Mouse (Mus musculus) forebrain, embryonic 11.5 days (tissue): ENCODE data around the gene Tmem63b. TPM values are rescaled to one million over a fixed set of nuclear protein-coding genes. Genes with fewer than 3 reads are reported as not detected.

Experiments used
- ATAC-seq: fragments of 200-750 bp; cut with Nextera tagmentation; replicated peaks from 2 replicates; pipeline ENCODE4 v1.8.0; 2017; ENCODE audit warnings: moderate TSS enrichment; ENCODE audit not compliant: low FRiP score
- DNase-seq: peaks from one replicate; pipeline ENCODE4 v3.0.0-alpha.2; 2017; ENCODE audit warnings: low spot score
- H3K27ac ChIP-seq: fragments of 300-500 bp; sonication (generic); 2 replicates; pipeline ENCODE4 v1.5.1; 2014; ENCODE audit warnings: low read depth, low read length
- H3K27me3 ChIP-seq: fragments of 300-500 bp; sonication (generic); 2 replicates; pipeline ENCODE4 v1.6.1; 2014; ENCODE audit warnings: mild to moderate bottlenecking, low read length, mixed read lengths; ENCODE audit not compliant: control insufficient read depth, insufficient read depth
- H3K36me3 ChIP-seq: fragments of 300-500 bp; sonication (generic); 2 replicates; pipeline ENCODE4 v1.6.1; 2014; ENCODE audit warnings: mild to moderate bottlenecking, low read length, moderate library complexity, mixed read lengths; ENCODE audit not compliant: control insufficient read depth, insufficient read depth
- H3K4me1 ChIP-seq: fragments of 300-500 bp; sonication (generic); replicated peaks from 2 replicates; pipeline ENCODE4 v1.6.1; 2014; ENCODE audit warnings: low read length, mixed read lengths; ENCODE audit not compliant: control insufficient read depth, insufficient read depth
- H3K4me2 ChIP-seq: fragments of 300-500 bp; sonication (generic); 2 replicates; pipeline ENCODE4 v1.6.1; 2014; ENCODE audit warnings: low read depth, mild to moderate bottlenecking, low read length, moderate library complexity, mixed read lengths; ENCODE audit not compliant: severe bottlenecking
- H3K4me3 ChIP-seq: fragments of 300-500 bp; sonication (generic); 2 replicates; pipeline ENCODE4 v1.5.1; 2014; ENCODE audit warnings: low read depth, low read length
- H3K9ac ChIP-seq: fragments of 300-500 bp; sonication (generic); 2 replicates; pipeline ENCODE4 v1.6.1; 2014; ENCODE audit warnings: low read length
- H3K9me3 ChIP-seq: fragments of 300-500 bp; sonication (generic); 2 replicates; pipeline ENCODE4 v1.6.1; 2016; ENCODE audit warnings: low read length, mixed read lengths; ENCODE audit not compliant: control insufficient read depth
- WGBS: fragments of 180-500 bp; shearing (Covaris S2); extraction: QIAGEN DNeasy Blood & Tissue Kit; methylation state at CpG from one replicate; pipeline ENCODE4 v1.1.7; 2014; 5-methylcytosine and 5-hydroxymethylcytosine counted together
- polyA plus RNA-seq: library from polyadenylated mRNA; unstranded; fragments of >200 nt; fragmentation: Nextera tagmentation; extraction: Ambion mirVana; gene quantifications from 2 replicates; pipeline ENCODE4 v1.2.1, GENCODE M21; 2014

Gene Tmem63b
- polyA plus RNA-seq, 1 experiment from 2014 or later: 49.8 TPM

GRCm38 (mm10) chr17:45689120-45689519 lies 2.4 kb upstream of the Tmem63b start:
- H3K4me1 ChIP-seq: peaks cover 13% of the 10 kb centered on the region
- no peak for ATAC-seq

DNA sequence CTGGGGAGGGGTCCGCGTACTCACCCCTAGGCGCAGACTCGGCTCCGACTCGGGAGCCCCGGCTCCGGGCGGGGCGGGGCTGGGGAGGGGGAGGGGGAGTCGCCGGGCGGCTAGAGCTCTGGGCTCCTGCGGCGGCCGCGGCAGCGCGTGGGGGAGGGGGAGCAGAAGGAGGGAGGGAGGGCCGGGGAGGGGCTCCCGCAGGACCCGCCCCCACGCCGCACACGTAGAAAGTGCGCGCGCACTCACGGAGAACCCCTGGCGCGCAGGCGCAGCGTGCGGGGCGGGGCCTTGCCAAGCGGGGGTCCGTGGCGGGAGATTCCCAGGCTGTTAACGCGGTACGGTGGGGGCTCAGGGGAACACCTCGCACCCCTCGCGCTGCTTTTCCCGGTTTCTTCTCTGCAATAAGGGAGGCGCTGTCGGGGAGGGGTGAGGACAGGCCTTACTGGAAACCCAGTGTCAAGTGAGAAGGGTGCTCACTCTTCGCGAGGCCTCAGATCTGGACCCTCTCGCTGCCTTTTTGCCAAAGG lies 549 bp downstream of the Tmem63b start, which contains the start of gene Mrpl14:
TSS of gene Mrpl14 (plus strand) at position 230 of the 527 bp plus-strand sequence.
- DNase-seq: peak; percentile 98
- no peaks in the 10 kb centered on the region for H3K9me3 ChIP-seq
- WGBS: 1% methylated on average over 44 of the region's 50 CpGs

More at GRCm38 (mm10) chr17:45689120-45689519, 2.4 kb upstream of the Tmem63b start:
- no peaks in the 10 kb centered on the region for H3K9me3 ChIP-seq
- 93% methylated on average over 9 of the region's 9 CpGs for WGBS
- H3K27me3 ChIP-seq: no peaks in the 10 kb centered on the region
- H3K9ac ChIP-seq: no peak overlapping the region
- DNase-seq: no peak
- H3K4me3 ChIP-seq: no peak overlapping the region
- no peak overlapping the region for H3K27ac ChIP-seq
- H3K36me3 ChIP-seq: no peaks in the 10 kb centered on the region
- H3K4me2 ChIP-seq: no peak overlapping the region

DNA sequence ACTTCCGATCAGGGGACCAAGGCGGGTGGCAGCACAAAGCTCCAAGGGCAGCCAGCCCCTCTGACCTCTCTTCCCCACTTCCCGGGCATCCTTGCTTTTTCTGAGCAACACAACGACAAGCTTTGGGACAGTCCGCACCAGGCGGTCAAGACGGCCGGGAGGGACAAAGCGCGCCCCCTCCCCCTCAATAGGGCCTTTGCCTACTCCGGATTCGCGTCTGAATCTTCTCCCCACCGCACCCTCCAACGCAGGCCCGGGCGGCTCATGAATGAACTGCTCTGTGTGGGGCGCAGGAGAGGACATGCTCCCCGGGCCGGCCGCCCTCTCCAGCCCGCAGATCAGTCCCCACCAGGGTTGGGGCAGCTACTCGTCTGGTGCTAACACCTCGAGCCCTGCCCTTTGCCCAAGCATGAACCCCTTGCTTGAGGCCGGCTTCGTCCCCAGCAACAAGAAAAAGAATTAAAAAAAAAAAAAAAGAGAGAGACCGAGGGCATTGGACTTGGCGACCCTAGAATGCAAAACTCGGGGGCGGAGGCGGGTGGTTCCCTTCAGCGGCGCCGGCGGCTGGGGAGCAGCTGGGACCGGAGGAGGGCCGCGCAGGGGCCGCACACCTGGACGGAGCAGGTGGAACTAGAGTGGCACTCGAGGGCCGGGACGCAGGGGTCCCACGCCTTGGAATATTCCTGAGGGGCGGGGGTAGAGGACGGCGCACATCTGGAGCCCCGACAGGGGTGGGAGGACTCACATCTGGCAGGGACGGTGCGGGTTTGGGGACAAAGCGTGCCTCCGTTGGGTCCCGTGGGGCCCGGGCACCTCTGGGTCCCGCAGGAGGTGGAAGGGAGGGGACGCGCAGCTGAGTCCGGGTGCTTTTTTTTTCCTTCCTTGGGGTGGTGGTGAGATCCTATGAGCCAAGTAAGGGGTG lies 1.3 kb downstream of the Tmem63b start:
- peak; percentile 78 for DNase-seq
- peaks cover 20% of the 10 kb centered on the region for H3K4me1 ChIP-seq
- H3K9me3 ChIP-seq: no peaks in the 10 kb centered on the region

More for the DNA sequence above, 549 bp downstream of the Tmem63b start, which contains the start of gene Mrpl14:
- Histone ChIP-seq H3K36me3 (no peaks in the 10 kb centered on the region; the same call in 1 of the 2 replicates), H3K27me3 (no peaks in the 10 kb centered on the region), H3K4me3 (peak within 1 kb of the TSS; percentile 56), H3K4me1 (peaks cover 13% of the 10 kb centered on the region), H3K9ac (peak within 1 kb of the TSS; percentile 84), H3K4me2 (peak within 1 kb of the TSS; percentile 87), H3K27ac (peak within 1 kb of the TSS; percentile 76)
- ATAC-seq: peak; percentile 88

DNA sequence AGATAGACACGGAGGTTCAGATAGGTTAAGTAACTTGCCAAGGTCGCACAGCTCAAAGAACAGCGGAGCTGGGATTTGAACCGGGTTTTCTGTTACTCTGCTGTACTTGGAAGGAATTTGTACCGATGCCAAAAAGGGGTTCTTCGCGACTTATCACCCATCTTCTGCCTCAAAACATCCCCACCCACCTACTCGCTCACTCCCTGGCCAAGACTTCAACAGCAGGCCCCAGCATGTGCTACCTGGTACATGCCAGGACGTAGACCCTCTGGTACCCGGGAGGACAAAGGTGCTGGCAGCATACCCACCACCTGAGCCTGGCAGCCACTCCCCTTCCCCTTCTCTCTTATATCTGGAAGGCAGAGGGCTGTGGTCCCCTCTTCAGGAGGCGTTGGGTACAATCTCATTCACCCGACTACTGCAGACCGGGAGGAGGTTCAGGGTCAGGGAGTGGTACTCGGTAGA lies 2.0 kb downstream of the Tmem63b start:
- Histone ChIP-seq H3K9ac (peak overlapping the region; percentile 66), H3K4me2 (peak overlapping the region; percentile 87), H3K4me3 (peak overlapping the region; percentile 56), H3K9me3 (no peaks in the 10 kb centered on the region), H3K4me1 (peaks cover 20% of the 10 kb centered on the region), H3K36me3 (no peaks in the 10 kb centered on the region; the same call in 1 of the 2 replicates), H3K27me3 (no peaks in the 10 kb centered on the region), H3K27ac (peak overlapping the region; percentile 76; the same call in 1 of the 2 replicates)
- ATAC-seq: peak; percentile 24; the same call in 1 of the 2 replicates
- 30% methylated on average over 14 of the region's 14 CpGs for WGBS
- DNase-seq: no peak

More for the DNA sequence above, 1.3 kb downstream of the Tmem63b start:
- Histone ChIP-seq H3K27ac (peak overlapping the region; percentile 76), H3K27me3 (no peaks in the 10 kb centered on the region), H3K9ac (peak overlapping the region; percentile 66), H3K4me3 (peak overlapping the region; percentile 56), H3K4me2 (peak overlapping the region; percentile 87), H3K36me3 (no peaks in the 10 kb centered on the region; the same call in 1 of the 2 replicates)
- WGBS: under 1% methylated on average over 58 of the region's 58 CpGs
- peak; percentile 55 for ATAC-seq

DNA sequence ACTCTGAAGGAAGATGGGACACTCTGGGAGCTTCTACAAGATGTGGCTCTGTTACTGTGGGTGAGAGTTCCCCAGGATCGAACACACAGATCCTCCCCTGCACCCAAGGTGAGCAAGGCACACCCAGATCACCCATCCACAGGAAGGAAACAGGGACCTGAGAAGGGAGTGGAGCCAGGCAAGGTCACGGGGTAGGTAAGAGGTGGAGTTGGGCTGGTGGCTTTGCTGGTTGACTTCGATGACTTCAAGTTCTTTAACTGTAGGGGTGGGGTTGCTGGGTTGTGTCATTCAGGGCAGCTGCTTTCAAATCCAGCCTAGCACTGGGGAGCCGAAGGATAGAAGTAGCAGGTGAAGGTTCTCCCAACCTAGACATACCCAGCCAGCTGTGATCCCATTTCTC lies 3.9 kb downstream of the Tmem63b start:
- Histone ChIP-seq H3K4me2 (no peak overlapping the region), H3K4me3 (no peak overlapping the region), H3K4me1 (peaks cover 20% of the 10 kb centered on the region), H3K36me3 (no peaks in the 10 kb centered on the region; the same call in 1 of the 2 replicates), H3K9ac (no peak overlapping the region), H3K27ac (no peak overlapping the region), H3K27me3 (no peaks in the 10 kb centered on the region), H3K9me3 (no peaks in the 10 kb centered on the region)
- no peak for ATAC-seq
- whole genome bisulfite sequencing: 95% methylated on average over 4 of the region's 4 CpGs
- no peak for DNase-seq

GRCm38 (mm10) chr17:45681588-45681987 lies 5.1 kb downstream of the Tmem63b start:
- Histone ChIP-seq H3K9me3 (no peaks in the 10 kb centered on the region), H3K27me3 (no peaks in the 10 kb centered on the region), H3K9ac (no peak overlapping the region), H3K4me1 (peaks cover 15% of the 10 kb centered on the region), H3K36me3 (no peaks in the 10 kb centered on the region; the same call in 1 of the 2 replicates), H3K27ac (no peak overlapping the region), H3K4me2 (no peak overlapping the region), H3K4me3 (no peak overlapping the region)
- WGBS: 98% methylated on average over 1 of the region's 1 CpGs
- DNase-seq (no peak), ATAC-seq (no peak)

- no peaks in the 10 kb centered on the region for H3K9me3 ChIP-seq
- peaks cover 14% of the 10 kb centered on the region; the same call in 1 of the 2 replicates for H3K4me1 ChIP-seq
- no peaks in the 10 kb centered on the region for H3K27me3 ChIP-seq
- peak overlapping the region; percentile 68 for H3K27ac ChIP-seq
- H3K9ac ChIP-seq: peak overlapping the region; percentile 37; the same call in 1 of the 2 replicates
- DNase-seq (peak; percentile 68), ATAC-seq (peak; percentile 61)
- H3K4me2 ChIP-seq: 0 out of 2 replicates have a peak overlapping the region, but pooled peaks have one; percentile 21
- whole genome bisulfite sequencing: 57% methylated on average over 8 of the region's 8 CpGs
- H3K4me3 ChIP-seq: no peak overlapping the region
- H3K36me3 ChIP-seq: no peaks in the 10 kb centered on the region; the same call in 1 of the 2 replicates
These were observed 6.2 kb downstream of the Tmem63b start for GRCm38 (mm10) chr17:45680391-45680980.

GRCm38 (mm10) chr17:45678106-45678505 lies 8.6 kb downstream of the Tmem63b start:
- WGBS: 45% methylated on average over 7 of the region's 7 CpGs
- no peak overlapping the region for H3K27ac ChIP-seq
- no peak overlapping the region for H3K4me3 ChIP-seq
- H3K36me3 ChIP-seq: no peaks in the 10 kb centered on the region; the same call in 1 of the 2 replicates
- H3K27me3 ChIP-seq: no peaks in the 10 kb centered on the region
- H3K9ac ChIP-seq: no peak overlapping the region
- peaks cover 7% of the 10 kb centered on the region; the same call in 1 of the 2 replicates for H3K4me1 ChIP-seq
- ATAC-seq: 0 out of 2 replicates have a peak, but pooled peaks have one; percentile 16
- no peak overlapping the region for H3K4me2 ChIP-seq
- no peaks in the 10 kb centered on the region for H3K9me3 ChIP-seq
- DNase-seq: peak; percentile 81
